Mouse (Mus musculus) limb, embryonic 14.5 days (tissue): ENCODE data around the gene Cdkn2c. TPM values are rescaled to one million over a fixed set of nuclear protein-coding genes. Genes with fewer than 3 reads are reported as not detected.

Experiments
- ATAC-seq: fragments of 200-750 bp; cut with Nextera tagmentation; 2 replicates; pipeline ENCODE4 v1.8.0; 2017; ENCODE audit warnings: low read depth, moderate number of reproducible peaks, moderate TSS enrichment; ENCODE audit not compliant: low FRiP score
- DNase-seq: peaks from one replicate; pipeline ENCODE4 v3.0.0-alpha.2; 2015; ENCODE audit warnings: low spot score
- H3K27ac ChIP-seq: fragments of 300-500 bp; sonication (generic); replicated peaks from 2 replicates; pipeline ENCODE4 v1.5.1; 2014; ENCODE audit warnings: low read depth, mild to moderate bottlenecking, low read length, moderate library complexity, mixed read lengths
- H3K27me3 ChIP-seq: fragments of 300-500 bp; sonication (generic); 2 replicates; pipeline ENCODE4 v1.6.1; 2014; ENCODE audit warnings: low read length, mixed read lengths; ENCODE audit not compliant: control insufficient read depth, insufficient read depth
- H3K36me3 ChIP-seq: fragments of 300-500 bp; sonication (generic); 2 replicates; pipeline ENCODE4 v1.6.1; 2014; ENCODE audit warnings: mild to moderate bottlenecking, low read length, moderate library complexity, mixed read lengths; ENCODE audit not compliant: control insufficient read depth, insufficient read depth
- H3K4me1 ChIP-seq: fragments of 300-500 bp; sonication (generic); 2 replicates; pipeline ENCODE4 v1.6.1; 2014; ENCODE audit warnings: antibody characterized with exemption, low read length, mixed read lengths; ENCODE audit not compliant: control insufficient read depth, insufficient read depth
- H3K4me2 ChIP-seq: fragments of 300-500 bp; sonication (generic); replicated peaks from 2 replicates; pipeline ENCODE4 v1.6.1; 2014; ENCODE audit warnings: low read depth, mild to moderate bottlenecking, low read length, moderate library complexity; ENCODE audit not compliant: severe bottlenecking
- H3K4me3 ChIP-seq: fragments of 300-500 bp; sonication (generic); replicated peaks from 2 replicates; pipeline ENCODE4 v1.5.1; 2014; ENCODE audit warnings: low read length
- H3K9ac ChIP-seq: fragments of 300-500 bp; sonication (generic); 2 replicates; pipeline ENCODE4 v1.6.1; 2014; ENCODE audit warnings: mild to moderate bottlenecking, low read depth, low read length, moderate library complexity; ENCODE audit not compliant: severe bottlenecking
- H3K9me3 ChIP-seq: fragments of 300-500 bp; sonication (generic); 2 replicates; pipeline ENCODE4 v1.6.1; 2016; ENCODE audit warnings: low read length; ENCODE audit not compliant: control insufficient read depth
- POLR2A ChIP-seq: fragments of 200-500 bp; IDR thresholded peaks from 2 replicates; pipeline ENCODE4 v1.8.0; 2012; ENCODE audit warnings: inconsistent platforms, mild to moderate bottlenecking, moderate library complexity, borderline replicate concordance; ENCODE audit not compliant: insufficient read depth, insufficient read length; ENCODE audit errors: extremely low read depth
- WGBS: fragments of 180-500 bp; shearing (Covaris S2); extraction: QIAGEN DNeasy Blood & Tissue Kit; methylation state at CpG from one replicate; pipeline ENCODE4 v1.1.7; 2014; 5-methylcytosine and 5-hydroxymethylcytosine counted together
- polyA plus RNA-seq, 2 experiments: library from polyadenylated mRNA; depleted of rRNA in 1 of 2; stranded (reverse) in 1 of 2; unstranded in 1 of 2; fragments of >200 nt; fragmentation: Nextera tagmentation in 1 of 2; extraction: Ambion mirVana in 1 of 2; gene quantifications; 2 replicates each; pipeline versions ENCODE4 v1.2.1 to v1.2.3; 2012 to 2014

Gene Cdkn2c
- polyA plus RNA-seq, 2 experiments = 13.4 to 14.5 TPM

GRCm38 (mm10) chr4:109630215-109630614 lies 36.8 kb downstream of the Cdkn2c start:
- Histone ChIP-seq H3K36me3 (no peaks in the 10 kb centered on the region), H3K4me1 (no peaks in the 10 kb centered on the region), H3K9me3 (no peaks in the 10 kb centered on the region), H3K27me3 (no peaks in the 10 kb centered on the region), H3K4me3 (no peak overlapping the region), H3K27ac (no peak overlapping the region), H3K4me2 (no peak overlapping the region), H3K9ac (no peak overlapping the region)
- no peak for TF ChIP-seq POLR2A
- DNase-seq (peak; percentile 9), ATAC-seq (no peak)
- WGBS = 59% methylated on average over 2 of the region's 2 CpGs

GRCm38 (mm10) chr4:109612596-109612995 lies 54.4 kb downstream of the Cdkn2c start:
- Histone ChIP-seq H3K4me3 (no peak overlapping the region), H3K9me3 (no peaks in the 10 kb centered on the region), H3K36me3 (no peaks in the 10 kb centered on the region), H3K27me3 (no peaks in the 10 kb centered on the region), H3K4me1 (no peaks in the 10 kb centered on the region), H3K9ac (no peak overlapping the region), H3K27ac (no peak overlapping the region), H3K4me2 (no peak overlapping the region)
- WGBS = 70% methylated on average over 4 of the region's 4 CpGs
- no peak for TF ChIP-seq POLR2A
- ATAC-seq (no peak), DNase-seq (no peak)

Other genes with a start within 250 kb of the Cdkn2c start
- gene Rnf11, start 182.5 kb downstream of the Cdkn2c start, polyA plus RNA-seq (2012; rRNA removed) = 39.3 and 43.6 TPM in 2 replicates
- gene Rnf11, start 182.5 kb downstream of the Cdkn2c start, polyA plus RNA-seq (2014; fragmentation: Nextera tagmentation; extraction: Ambion mirVana) = 67.0 and 71.7 TPM in 2 replicates
- gene 4930522H14Rik, start 135.9 kb downstream of the Cdkn2c start, polyA plus RNA-seq (2012; rRNA removed) = not detected in 2 replicates
- gene 4930522H14Rik, start 135.9 kb downstream of the Cdkn2c start, polyA plus RNA-seq (2014; fragmentation: Nextera tagmentation; extraction: Ambion mirVana) = not detected in 2 replicates
- gene Faf1, start 9.4 kb upstream of the Cdkn2c start, polyA plus RNA-seq (2012; rRNA removed) = 14.2 and 16.8 TPM in 2 replicates
- gene Faf1, start 9.4 kb upstream of the Cdkn2c start, polyA plus RNA-seq (2014; fragmentation: Nextera tagmentation; extraction: Ambion mirVana) = 32.2 and 33.0 TPM in 2 replicates